Mouse (Mus musculus): ENCODE data around the gene Tmem232.
A peak's percentile ranks its signal among the peaks of the same experiment; 100 is the strongest.
"Not testable (repeated sequence)": the region's sequence is repeated elsewhere in the genome, so short reads cannot be mapped to it uniquely, and the experiment has no call there.

The Tmem232 gene

GRCm38 (mm10) chr17:65536156-65536555 is 4.4 kb downstream of the Tmem232 start:
- DNase-seq (ENCODE audit: inconsistent age in 2 of 2, low spot score in 1 of 2): peak; percentile 33 to 77

GRCm38 (mm10) chr17:65532381-65532780 is 8.2 kb downstream of the Tmem232 start:
- not testable (repeated sequence) for DNase-seq (ENCODE audit: inconsistent age in 2 of 2, low spot score in 1 of 2)

- DNase-seq (ENCODE audit: inconsistent age in 2 of 2, low spot score in 1 of 2): no peak
Measured at GRCm38 (mm10) chr17:65527529-65527928, 13.1 kb downstream of the Tmem232 start.

- DNase-seq (ENCODE audit: inconsistent age in 2 of 2, low spot score in 1 of 2): no peak
Measured at GRCm38 (mm10) chr17:65513517-65513916, 27.1 kb downstream of the Tmem232 start.

GRCm38 (mm10) chr17:65484654-65485053 is 55.9 kb downstream of the Tmem232 start:
- DNase-seq (ENCODE audit: inconsistent age in 2 of 2, low spot score in 1 of 2): peak in 1 of 2 experiments; percentile 7

- no peak for DNase-seq (ENCODE audit: inconsistent age in 2 of 2, low spot score in 1 of 2)
Measured at GRCm38 (mm10) chr17:65476747-65477146, 63.8 kb downstream of the Tmem232 start.

GRCm38 (mm10) chr17:65450818-65451217 is 89.8 kb downstream of the Tmem232 start:
- DNase-seq (ENCODE audit: inconsistent age in 2 of 2, low spot score in 1 of 2): no peak

GRCm38 (mm10) chr17:65437906-65438305 is 102.7 kb downstream of the Tmem232 start:
- not testable (repeated sequence) for DNase-seq (ENCODE audit: inconsistent age in 2 of 2, low spot score in 1 of 2)

GRCm38 (mm10) chr17:65419124-65419523 is 121.5 kb downstream of the Tmem232 start:
- DNase-seq (ENCODE audit: inconsistent age in 2 of 2, low spot score in 1 of 2): no peak

- no peak for DNase-seq (ENCODE audit: inconsistent age in 2 of 2, low spot score in 1 of 2)
Measured at GRCm38 (mm10) chr17:65405309-65405708, 135.3 kb downstream of the Tmem232 start.

- DNase-seq (ENCODE audit: inconsistent age in 2 of 2, low spot score in 1 of 2): peak; percentile 12 to 68
Measured at GRCm38 (mm10) chr17:65400914-65401313, 139.7 kb downstream of the Tmem232 start.

GRCm38 (mm10) chr17:65384411-65384962 is 156.1 kb downstream of the Tmem232 start:
- DNase-seq (ENCODE audit: inconsistent age in 2 of 2, low spot score in 1 of 2): no peak

GRCm38 (mm10) chr17:65370034-65370780 is 170.4 kb downstream of the Tmem232 start:
- peak in 1 of 2 experiments; percentile 32 for DNase-seq (ENCODE audit: inconsistent age in 2 of 2, low spot score in 1 of 2)

GRCm38 (mm10) chr17:65365535-65366254 is 174.9 kb downstream of the Tmem232 start:
- DNase-seq (ENCODE audit: inconsistent age in 2 of 2, low spot score in 1 of 2): no peak

- no peak for DNase-seq (ENCODE audit: inconsistent age in 2 of 2, low spot score in 1 of 2)
Measured at GRCm38 (mm10) chr17:65351836-65352235, 188.7 kb downstream of the Tmem232 start.

GRCm38 (mm10) chr17:65340016-65340415 is 200.6 kb downstream of the Tmem232 start:
- DNase-seq (ENCODE audit: inconsistent age in 2 of 2, low spot score in 1 of 2): no peak

GRCm38 (mm10) chr17:65330759-65331158 is 209.8 kb downstream of the Tmem232 start:
- no peak for DNase-seq (ENCODE audit: inconsistent age in 2 of 2, low spot score in 1 of 2)

GRCm38 (mm10) chr17:65325249-65325648 is 215.3 kb downstream of the Tmem232 start:
- DNase-seq (ENCODE audit: inconsistent age in 2 of 2, low spot score in 1 of 2): peak; percentile 7 to 62

GRCm38 (mm10) chr17:65320623-65321022 is 220.0 kb downstream of the Tmem232 start:
- DNase-seq (ENCODE audit: inconsistent age in 2 of 2, low spot score in 1 of 2): no peak

GRCm38 (mm10) chr17:65299946-65300345 is 240.6 kb downstream of the Tmem232 start:
- DNase-seq (ENCODE audit: inconsistent age in 2 of 2, low spot score in 1 of 2): no peak

GRCm38 (mm10) chr17:65297831-65298230 is 242.8 kb downstream of the Tmem232 start:
- DNase-seq (ENCODE audit: inconsistent age in 2 of 2, low spot score in 1 of 2): no peak

- peak in 1 of 2 experiments; percentile 46 for DNase-seq (ENCODE audit: inconsistent age in 2 of 2, low spot score in 1 of 2)
Measured at GRCm38 (mm10) chr17:65252160-65252559, 288.4 kb downstream of the Tmem232 start.

All from adrenal gland, adult (tissue).